Mouse (Mus musculus): Measurements from ENCODE around the gene Plagl2.
A peak's percentile ranks its signal among the peaks of the same experiment; 100 is the strongest.

Plagl2 gene

GRCm38 (mm10) chr2:153239021-153239859 lies 2.0 kb downstream of the Plagl2 start:
- DNase-seq, result no peak

GRCm38 (mm10) chr2:153238406-153238805 lies 2.8 kb downstream of the Plagl2 start:
- no peak for DNase-seq

DNA sequence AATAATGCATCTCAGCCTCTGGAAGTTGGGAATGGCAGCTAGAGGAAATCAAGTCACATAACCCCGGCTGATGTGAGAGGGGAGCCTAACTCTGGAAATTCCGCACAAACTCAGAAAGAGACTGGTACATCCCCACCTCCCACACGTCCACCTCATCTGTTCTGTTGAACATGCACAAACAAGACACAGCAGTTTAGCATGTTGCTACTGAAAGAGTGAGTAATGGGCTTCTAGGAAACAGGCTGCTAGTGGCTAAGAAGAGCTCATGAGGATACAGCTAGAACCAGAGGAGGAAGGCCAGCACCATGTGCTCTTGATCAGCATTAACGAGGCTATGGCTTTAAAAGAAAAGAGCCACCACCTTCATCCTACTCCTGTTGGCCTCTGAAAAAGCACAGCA lies 3.3 kb downstream of the Plagl2 start:
- no peak for DNase-seq

- no peak for DNase-seq
Observed at GRCm38 (mm10) chr2:153237193-153237592, 4.0 kb downstream of the Plagl2 start.

DNA sequence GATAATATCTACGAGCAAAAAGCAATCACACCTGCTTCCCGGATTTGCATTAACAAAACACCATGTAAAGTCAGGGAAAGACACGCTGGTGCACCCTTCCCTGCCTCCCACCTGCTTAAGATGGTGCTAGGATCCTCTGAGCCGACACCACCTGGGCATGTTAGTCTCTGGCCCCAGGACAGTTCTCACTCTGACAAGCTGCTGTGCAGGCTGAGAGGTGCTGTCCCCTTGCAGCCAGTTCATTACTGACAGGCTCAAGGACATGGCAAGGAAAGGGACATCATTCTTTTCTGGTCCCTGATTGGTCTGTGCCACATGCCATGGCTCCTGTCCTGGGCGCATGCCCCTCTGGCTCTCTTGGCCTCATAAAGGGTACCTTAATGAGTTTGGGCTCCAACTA lies 12.7 kb downstream of the Plagl2 start:
- DNase-seq, result no peak

DNA sequence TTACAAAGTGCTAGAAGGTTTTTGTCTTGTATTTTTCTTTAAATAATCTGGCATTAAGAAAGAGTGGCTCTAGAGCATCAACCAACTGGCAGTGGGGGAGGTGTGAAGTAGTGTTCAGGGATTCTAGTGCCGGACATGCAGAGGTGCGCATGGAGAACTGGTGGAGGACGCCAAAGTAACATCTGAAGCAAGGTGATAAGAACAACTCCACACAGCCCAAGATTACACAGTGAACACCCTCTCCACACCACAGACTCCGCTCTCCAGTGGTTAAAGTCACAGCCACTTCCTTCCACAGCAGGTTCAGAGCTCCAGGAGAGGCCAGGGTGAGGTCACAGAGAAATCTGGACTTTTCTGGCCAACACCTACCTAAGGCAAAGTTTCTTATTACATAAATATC lies 13.3 kb downstream of the Plagl2 start:
- no peak for DNase-seq

- no peak for DNase-seq
Observed at GRCm38 (mm10) chr2:153225595-153225953, 15.7 kb downstream of the Plagl2 start.

DNA sequence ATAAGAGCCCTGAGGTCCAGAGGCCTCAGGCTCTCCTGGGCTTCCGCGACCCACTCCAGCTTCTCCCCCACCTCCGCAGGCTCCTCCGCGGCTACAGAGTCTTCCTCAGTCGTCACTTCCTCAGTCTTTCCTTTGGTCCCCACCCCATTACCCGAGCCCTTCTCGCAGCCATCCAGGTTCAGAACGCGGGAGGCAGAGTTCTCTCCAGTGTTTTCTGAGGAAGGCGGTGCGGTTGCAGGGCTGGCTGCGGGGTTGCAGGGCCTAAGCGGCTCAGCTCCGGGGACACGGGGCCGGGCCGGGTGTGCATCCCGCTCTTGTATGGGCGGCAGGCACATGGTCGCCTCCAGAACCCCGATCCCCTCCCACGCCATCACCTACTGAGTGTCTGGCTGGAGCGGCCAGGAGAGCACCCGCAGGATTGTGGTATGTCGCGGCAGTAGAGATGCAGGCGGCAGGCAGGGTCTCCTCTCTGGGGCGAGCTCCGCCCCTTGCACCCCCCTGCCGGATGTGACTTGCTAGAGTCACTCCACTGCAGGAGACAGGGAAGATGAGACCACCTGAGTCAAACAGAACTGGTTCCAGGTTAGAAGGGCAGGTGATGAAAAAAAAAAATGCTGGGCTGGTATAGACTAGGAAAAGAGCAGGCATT lies 16.2 kb downstream of the Plagl2 start, which contains the start of gene Tspyl3:
Gene Tspyl3 (minus strand): TSS at position 496 of the 649 bp plus-strand sequence.
- DNase-seq, result peak; percentile 66 to 70

- no peak for DNase-seq
Observed at GRCm38 (mm10) chr2:153222566-153222965, 18.7 kb downstream of the Plagl2 start.

DNA sequence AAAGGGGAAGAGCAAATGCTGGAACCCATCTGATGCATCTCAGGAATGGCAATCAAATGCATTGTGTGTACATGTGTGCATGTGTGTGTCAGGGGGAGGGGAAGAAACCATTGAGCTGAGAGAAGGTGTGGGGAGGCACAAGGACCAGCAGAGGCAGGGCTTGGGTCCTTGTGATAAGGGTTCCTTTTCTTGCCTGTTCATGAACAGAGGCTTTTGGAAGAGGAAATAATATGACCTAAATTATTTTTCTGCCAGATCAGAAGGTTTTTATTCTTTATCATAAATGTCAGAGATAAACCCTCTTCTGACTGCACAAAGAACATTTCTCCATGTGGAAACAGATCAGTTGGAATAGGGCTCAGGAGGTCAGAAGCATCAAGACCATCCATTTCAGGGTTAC lies 19.1 kb downstream of the Plagl2 start:
- DNase-seq, result no peak

GRCm38 (mm10) chr2:153221620-153222019 lies 19.6 kb downstream of the Plagl2 start:
- no peak for DNase-seq

DNA sequence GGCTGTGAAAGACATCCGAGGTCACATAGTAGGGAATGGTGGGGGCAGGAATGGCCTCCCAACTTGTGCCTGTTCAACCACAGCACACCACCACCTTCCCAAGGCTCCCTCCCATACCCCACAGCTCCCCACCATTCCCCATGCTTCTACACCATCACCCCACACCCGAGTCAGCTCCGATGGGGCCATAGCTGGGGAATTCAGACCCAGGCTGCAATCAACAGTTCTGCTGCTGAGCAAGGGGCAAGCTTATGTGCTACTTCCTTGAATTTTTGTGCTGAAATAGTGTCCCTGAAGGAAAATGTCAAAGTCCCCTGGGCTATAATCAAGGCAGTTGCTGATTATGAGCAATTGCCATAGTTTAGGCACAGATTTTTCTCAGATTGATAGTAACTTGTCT lies 22.7 kb downstream of the Plagl2 start:
- no peak for DNase-seq

- DNase-seq, result peak; percentile 39 to 52
Observed at GRCm38 (mm10) chr2:153217826-153218340, 23.3 kb downstream of the Plagl2 start.

GRCm38 (mm10) chr2:153215421-153215820 lies 25.8 kb downstream of the Plagl2 start:
- no peak for DNase-seq

DNA sequence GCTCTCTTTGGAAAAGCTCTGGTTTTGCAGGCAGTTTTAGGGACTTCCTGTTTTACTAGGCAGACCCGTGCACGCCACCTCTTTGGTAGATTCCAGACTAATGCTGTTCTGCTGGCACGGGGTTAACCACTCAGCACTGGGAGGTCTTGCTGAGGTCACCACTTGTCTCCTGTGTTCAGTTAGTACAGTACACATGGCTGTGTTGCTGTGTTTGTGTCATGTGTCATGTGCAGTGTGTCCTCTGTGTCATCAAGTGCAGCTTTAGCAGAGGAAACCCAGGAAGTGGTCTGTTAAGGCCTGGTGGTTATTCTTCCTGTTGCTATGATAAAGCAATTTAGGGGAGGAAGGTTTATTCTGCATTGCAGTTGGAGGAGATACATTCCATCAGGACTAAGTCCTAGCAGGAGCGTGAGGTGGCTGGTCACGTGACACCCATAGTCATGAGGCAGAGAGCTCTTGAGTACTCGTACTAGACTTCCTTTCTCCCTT lies 26.4 kb downstream of the Plagl2 start:
- no peak for DNase-seq

DNA sequence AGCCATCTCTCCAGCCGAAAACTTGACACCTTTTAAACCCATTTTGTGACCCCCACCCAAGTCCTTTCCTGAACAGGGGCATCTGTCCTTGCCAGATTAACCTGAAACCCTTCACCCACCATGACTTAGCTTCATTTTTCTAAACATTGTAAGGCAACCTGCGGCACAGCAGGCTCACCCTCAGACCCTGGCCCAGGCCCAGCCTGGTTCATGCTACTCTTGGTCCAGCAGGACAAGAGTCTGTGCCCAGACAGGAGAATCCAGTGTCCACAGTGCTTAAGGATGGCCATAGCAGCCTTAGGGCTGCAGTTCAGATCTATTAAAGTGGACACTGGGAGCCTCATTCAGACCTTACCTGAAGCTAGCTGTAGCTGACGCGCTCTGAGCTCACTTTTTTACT lies 27.9 kb downstream of the Plagl2 start:
- DNase-seq, result peak; percentile 40 to 54

DNA sequence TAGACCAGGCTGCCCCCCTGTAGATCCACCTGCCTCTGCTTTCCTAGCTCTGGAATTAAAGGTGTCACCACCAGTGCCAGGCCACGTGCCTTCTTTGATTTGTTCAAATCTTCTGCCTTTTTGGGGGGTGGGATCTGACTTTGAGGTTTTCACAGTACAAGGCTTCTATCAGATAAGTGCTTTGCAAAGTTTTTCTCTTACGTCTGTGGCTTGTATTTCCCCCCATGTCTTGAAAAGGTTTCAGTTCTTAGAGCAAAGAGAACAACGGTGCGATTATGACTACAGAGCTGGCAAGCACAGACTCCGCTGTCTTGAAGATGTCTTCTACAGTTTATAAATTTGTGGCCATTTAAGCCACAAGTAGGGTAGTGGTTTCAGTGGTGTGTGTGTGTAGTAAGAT lies 29.8 kb downstream of the Plagl2 start:
- no peak for DNase-seq

DNA sequence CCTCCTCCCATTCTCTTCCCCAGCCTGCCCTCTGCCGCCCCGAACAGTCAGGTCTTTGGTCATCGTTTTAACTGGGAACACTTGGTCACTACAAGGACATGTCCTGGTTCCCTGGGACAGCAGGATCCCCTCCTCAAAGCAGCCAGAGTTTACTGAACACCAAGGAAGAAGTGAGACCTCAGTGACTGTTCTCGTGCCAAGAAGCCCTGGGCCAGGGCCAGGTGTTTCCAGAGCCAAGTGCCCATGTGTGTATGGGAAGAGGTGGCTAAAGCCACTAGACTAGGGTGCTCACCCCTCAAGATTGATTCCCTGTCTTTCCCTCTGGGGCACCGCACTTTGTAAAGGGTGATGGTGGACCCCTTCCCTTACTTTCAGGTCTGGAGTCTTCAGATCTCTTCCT lies 31.9 kb downstream of the Plagl2 start:
- peak; percentile 67 to 70 for DNase-seq

DNA sequence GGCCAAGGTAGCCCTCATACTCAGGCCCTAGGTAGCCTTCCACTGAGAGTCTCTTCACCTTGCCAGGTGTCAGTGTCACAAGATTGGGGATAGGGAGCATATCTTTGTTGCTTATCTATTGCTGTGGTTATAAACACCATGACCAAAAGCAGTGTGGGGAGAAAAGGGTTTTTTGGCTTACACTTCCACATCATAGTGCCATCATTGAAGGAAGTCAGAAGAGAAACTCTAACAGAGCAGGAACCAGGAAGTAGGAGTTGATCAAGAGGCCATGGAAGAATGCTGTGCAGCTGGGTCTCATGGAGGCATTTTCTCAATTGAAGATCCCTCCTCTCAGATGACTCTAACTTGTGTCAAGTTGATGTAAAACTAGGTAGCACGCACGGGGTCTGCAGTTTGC lies 33.1 kb downstream of the Plagl2 start:
- no peak for DNase-seq

GRCm38 (mm10) chr2:153202766-153203165 lies 38.5 kb downstream of the Plagl2 start:
- no peak for DNase-seq

DNA sequence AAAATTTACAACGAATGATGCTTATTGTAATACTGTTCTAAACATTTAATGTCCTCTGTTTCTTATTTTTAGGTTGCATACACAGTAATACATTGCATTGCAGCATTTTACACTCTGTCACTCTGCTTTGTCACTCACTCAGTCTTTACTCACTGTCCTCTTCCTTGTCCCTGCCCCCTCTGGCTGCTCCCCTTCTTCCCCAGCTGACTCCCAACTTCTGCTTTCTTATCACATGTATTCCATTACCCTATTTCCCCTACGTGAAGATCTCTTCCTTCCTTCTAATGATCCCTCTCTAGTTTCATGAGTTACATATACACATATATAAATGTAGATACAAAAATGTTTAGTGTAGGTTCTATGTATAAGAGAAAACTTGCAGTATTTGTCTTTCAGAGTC lies 42.1 kb downstream of the Plagl2 start:
- DNase-seq, result no peak

- no peak for DNase-seq
Observed at GRCm38 (mm10) chr2:153198485-153198884, 42.7 kb downstream of the Plagl2 start.

DNA sequence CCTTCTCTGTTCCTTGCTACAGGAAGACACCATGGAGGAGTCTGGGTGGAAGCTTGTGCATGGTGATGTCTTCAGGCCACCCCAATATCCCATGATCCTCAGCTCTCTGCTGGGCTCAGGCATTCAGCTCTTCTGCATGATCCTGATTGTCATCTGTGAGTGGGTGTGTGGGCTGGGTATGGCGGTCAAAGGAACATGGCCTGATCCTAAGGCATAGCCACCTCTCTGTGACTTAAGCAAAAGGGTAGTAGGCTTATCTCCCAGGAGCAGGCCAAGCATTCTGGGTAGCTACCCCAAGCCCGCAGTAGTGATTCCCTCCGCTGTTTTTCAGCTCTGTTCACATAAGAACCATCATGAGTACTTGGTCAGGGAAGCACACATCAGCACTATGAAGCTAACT lies 47.0 kb downstream of the Plagl2 start:
- no peak for DNase-seq

DNA sequence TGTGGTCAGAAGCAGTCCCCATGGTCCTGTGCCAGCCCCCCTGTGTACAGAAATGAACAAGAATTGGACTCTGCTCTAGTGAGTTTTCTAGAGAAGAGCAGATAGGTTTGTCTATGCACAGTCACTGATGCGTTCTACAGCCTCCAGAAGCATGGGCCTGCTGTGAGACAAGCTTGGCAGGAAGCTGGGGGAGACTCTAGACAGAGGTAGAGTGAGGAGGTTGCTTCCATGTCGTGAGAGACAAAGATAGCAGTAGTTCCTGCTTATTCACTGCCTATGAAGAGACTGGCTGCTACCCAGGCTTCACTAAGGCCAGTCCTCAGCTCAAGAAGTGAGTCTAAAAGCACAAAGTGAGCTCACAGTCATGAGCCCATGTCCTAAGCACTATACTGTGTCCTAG lies 50.0 kb downstream of the Plagl2 start:
- DNase-seq, result no peak

Data from cerebellum, postnatal 14 days (tissue).